Mouse (Mus musculus) heart, adult 2 months (tissue): ENCODE measurements at regions not wholly inside any gene's neighbourhood (a gene's known extent, or its start where the extent isn't known, plus 50 kb on each side); places are given as distances from the start of the nearest gene placed in this dataset.

Source experiments
- CTCF ChIP-seq: fragments of 200-600 bp; IDR thresholded peaks from 2 replicates; pipeline ENCODE4 v1.8.1; 2022; ENCODE audit warnings: antibody characterized with exemption, mild to moderate bottlenecking, moderate library complexity
- POLR2A ChIP-seq: fragments of 200-500 bp; IDR thresholded peaks from 2 replicates; pipeline ENCODE4 v1.6.1; 2011; ENCODE audit warnings: mild to moderate bottlenecking, low read depth, low read length, control low read depth; ENCODE audit not compliant: insufficient read depth

DNA sequence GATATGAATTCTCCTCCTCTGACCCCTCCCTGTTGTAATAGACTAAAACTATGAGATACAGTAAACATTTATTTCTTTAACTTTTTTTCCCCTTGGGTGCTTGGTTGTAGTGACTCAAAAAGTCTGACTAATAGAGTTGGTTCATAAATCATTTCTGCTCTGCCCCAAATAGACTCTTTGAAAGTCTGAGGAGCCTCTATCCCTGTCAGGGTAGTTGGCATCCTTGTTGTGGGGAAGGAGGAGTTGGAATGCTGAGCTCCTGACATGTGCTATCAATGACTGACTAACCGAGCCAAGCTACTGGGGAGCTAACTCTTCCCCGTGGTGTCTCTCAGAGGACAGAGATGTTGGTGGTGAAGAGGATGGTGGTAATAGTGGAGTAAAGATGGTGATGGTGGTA is 89.4 kb downstream of the En1 start:
- TF ChIP-seq CTCF (no peak), POLR2A (no peak)
